Mouse (Mus musculus): ENCODE measurements around the gene Rpl34.

The Rpl34 gene

GRCm38 (mm10) chr3:130730189-130730653, at the start of gene Rpl34:
TSS of gene Rpl34 (minus strand) at chr3:130730398.
- DNase-seq (ENCODE audit: low spot score), result peak; percentile 95

DNA sequence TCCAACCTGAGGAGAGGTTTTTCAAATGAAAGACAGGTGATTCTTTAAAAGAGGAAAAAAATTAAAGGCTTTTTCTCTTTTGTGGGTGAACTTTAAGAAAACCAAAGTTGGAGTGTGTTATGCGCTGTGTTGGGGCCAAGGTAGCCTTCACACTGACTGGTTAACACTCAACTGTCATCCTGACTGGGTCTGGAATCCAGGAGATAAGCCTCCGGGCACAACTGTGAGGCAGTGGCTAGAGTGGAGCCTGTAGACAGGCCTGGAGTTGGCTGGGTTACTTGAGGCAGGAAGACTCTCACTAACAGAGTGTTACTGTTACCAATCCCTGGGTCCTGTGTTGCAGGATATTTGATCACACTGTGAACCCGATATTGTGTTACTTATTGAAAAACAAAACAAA, 38.0 kb upstream of the Rpl34 start:
- no peak for DNase-seq (ENCODE audit: low spot score)

- no peak for DNase-seq (ENCODE audit: low spot score)
Measured at GRCm38 (mm10) chr3:130764091-130764490, 33.9 kb upstream of the Rpl34 start.

GRCm38 (mm10) chr3:130760711-130761435, 30.7 kb upstream of the Rpl34 start:
- no peak for DNase-seq (ENCODE audit: low spot score)

DNA sequence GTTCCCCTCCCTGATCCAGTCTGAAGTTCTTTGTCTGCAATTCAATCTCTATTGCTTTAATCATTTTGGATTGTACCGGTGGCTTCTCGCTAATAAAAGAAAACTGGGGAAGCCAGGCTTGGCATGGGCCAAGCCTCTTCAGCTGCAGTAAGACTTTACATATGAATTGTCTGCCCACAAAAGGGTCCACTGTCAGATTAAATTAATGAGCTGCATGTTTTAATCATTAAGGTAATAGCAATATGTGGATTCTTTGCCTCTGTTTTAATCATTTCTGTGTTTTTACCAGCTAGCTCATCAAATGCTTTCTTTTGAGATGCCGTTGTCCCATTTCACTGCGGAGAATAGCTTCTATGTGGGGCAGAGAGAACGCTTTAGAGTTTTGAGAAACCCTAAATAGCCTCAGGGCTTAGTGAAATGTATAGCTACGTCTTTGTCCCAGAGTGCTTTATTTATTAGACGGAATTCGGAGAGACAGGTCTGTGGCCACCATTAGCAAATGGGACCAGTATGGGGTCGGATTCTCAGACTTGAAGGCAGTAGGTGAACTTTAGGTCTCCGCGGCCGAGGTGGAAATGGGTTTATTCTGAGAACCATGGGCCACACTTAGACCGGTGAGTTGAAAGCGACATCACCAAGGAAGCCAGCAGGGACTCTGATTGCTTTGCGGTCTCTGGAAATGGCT, 28.1 kb upstream of the Rpl34 start:
- DNase-seq (ENCODE audit: low spot score), result no peak

- no peak for DNase-seq (ENCODE audit: low spot score)
Measured at GRCm38 (mm10) chr3:130757117-130757852, 27.1 kb upstream of the Rpl34 start.

- no peak for DNase-seq (ENCODE audit: low spot score)
Measured at GRCm38 (mm10) chr3:130749206-130749605, 19.0 kb upstream of the Rpl34 start.

DNA sequence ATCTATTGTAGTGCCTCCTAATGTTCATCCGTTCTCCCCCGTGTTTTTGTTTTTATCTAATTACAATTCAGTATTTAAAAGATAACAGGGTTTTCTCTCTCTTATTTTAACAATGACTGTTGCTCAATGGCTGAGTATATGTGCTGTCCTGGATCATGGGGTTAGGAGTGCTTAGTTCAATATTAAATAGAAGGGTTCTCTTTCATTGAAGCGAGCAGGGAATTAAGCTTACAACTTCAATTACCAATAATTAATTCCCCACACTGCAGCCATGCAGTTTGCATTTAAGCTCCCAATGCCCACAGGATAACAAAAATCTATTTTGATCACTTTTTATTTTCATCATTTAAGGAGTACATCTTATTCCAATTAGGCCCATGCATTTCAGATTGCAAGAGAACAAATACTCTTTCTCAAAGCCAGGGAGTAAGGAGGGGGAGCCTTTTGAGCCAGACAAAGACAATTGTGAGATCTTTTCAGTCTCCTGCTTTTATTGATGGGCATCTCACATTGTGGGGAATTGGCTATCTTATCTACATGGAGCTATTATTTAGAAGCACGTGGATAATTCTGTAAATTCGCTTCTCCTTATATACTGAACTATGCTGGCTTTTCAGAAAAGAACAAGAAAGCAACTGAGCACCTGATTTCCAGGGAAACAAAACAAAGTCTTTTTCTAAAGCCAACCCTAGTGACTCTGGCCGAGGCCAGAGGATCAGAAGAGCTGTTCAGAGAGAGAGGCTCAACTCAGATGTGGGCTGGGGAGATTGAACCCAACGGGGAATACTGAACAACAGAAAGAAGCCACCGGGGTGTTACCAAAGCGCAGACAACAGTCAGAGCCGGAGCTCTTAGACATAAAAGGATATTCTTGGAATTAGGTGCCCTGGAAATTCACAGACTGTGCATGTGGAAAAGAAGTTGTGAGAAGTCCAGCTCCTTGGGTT, 16.7 kb upstream of the Rpl34 start:
- DNase-seq (ENCODE audit: low spot score), result no peak

DNA sequence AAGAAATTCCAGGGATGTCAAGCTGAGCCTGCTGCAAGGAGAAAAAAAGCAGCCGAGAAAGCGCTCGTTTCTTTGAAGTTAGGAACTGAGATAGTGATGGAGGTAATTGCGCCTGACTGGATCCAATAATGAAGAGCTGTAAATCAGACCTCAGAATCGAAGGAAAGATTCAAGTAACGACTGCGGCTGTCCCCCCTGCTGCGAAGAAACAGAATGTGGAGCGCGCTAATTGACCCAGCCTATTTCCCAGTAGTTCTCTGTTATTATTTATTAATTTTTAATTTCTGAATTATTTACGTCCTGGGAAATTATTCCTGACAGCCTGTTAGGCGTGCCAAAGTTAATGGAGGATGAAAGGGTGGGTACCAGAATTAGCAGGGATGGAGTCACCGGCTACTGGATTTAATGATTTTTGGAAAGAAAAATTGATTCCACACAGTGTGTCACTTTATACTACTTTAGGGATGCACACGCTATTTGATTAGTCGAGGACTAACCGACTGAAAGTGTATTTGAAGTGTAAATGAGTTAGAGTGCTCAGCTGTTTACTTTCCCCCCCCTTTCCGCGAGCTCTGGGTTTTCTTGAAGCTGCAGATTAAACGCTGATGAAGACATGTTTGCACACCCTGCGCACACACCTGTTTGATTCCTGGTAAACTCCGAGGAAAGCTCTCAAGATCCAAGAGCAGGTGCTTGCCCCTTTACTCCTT, 7.6 kb upstream of the Rpl34 start:
- no peak for DNase-seq (ENCODE audit: low spot score)

GRCm38 (mm10) chr3:130736758-130737157, 6.6 kb upstream of the Rpl34 start:
- no peak for DNase-seq (ENCODE audit: low spot score)

DNA sequence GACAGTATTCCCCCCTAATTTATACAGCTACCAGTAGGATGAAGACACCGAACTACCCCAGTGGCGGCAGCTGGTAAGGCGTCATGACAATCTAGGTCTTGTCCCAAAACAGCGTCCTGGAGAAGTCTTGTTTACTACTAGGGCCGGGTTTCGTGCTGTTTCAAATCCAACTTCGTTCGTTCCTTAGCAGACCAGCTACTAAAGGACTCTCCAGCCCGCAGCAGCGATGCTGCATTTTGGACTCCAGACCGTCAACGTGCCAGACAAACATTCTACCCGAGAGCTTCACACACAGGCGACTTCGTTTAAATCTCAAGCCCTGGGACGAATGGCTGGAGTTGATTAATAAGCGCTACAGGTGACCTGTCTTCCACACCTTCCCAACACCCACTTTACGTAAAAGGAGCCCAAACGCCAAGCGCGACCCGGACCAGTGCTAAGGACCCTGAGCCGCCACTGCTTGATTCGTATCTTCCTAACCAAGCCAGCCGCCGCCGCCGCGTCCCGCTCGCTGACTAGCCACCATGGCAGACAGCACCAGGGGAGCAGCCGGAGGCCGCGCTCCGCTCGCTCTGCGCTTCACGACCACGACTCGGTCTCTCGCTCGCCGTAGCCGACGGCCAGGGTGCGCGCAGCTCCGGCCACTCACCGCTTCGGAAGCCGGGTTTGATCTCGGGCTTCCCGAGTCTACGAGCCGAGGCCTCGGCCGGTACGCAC, 568 bp downstream of the Rpl34 start:
- peak; percentile 33 for DNase-seq (ENCODE audit: low spot score)

GRCm38 (mm10) chr3:130727676-130728075, 2.5 kb downstream of the Rpl34 start:
- no peak for DNase-seq (ENCODE audit: low spot score)

DNA sequence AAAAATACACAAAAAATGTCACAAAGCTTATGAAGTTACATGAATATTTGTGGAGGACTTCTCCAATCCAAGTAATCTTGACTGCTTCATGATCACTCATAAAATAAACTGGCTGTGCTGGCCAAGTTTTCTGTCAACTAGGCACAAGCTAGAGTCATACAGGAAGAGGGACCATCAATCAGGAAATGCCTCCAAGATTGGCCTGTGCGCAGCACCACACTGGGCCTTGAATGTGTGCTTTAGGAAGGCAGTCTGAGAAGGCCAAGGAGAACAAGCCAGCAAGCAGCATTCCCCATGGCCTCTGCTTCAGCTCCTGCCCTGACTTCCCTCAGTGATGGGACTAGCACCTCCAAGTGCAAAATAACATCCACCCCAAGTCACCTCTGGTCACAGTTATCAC, 3.2 kb downstream of the Rpl34 start:
- DNase-seq (ENCODE audit: low spot score), result no peak

DNA sequence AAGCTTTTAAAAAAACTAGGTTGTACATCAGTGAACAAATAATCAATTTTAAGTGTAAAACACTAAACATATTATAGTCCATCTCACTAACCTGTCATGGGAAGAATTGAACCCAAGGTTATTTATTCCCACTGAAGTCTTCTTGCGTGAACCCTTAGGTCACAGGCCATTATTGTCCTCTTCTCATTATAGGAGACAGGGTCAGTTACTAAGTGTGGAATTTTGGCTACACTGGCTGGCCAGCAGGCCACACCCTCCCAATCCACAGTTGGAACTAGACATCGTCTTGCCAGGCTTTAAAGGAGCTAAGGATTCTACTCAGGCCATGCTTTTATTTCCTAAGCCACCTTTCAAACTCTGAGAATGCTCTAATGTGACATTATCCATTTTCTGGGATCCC, 4.5 kb downstream of the Rpl34 start:
- DNase-seq (ENCODE audit: low spot score), result no peak

DNA sequence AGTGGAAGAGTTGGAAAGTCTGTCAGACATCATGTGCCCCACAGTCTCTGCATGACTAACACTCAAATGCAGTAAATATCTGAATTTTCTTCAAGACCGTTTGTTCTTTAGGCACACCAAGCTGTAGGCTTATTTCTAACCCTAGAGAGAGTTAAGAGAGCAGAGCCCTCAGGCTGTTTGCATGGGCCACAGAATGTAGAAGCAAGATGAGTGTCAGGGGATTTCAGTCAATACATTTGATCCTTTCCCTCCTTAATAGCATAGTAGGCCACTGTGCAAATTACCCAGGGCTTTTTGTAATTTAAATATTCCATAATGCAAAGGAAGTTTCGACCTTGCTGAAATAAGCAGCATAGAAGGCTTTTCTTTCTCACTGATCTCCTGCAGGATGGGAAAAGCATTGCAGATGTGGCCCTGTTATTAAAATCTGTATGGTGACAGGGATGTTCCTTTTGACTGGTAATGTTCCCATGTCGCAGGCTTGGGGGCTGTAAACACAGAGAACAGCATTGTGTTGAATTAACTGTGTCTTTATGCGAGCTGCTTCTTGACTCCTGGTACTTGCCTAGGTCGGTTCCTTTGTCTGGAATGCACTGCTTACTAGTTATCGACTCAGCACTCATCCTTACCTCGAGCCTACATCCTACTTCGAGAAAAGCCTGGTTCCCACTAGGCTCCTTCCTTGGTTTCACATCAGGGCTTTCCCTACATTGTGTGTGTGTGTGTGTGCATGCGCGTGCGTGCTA, 7.3 kb downstream of the Rpl34 start:
- no peak for DNase-seq (ENCODE audit: low spot score)

DNA sequence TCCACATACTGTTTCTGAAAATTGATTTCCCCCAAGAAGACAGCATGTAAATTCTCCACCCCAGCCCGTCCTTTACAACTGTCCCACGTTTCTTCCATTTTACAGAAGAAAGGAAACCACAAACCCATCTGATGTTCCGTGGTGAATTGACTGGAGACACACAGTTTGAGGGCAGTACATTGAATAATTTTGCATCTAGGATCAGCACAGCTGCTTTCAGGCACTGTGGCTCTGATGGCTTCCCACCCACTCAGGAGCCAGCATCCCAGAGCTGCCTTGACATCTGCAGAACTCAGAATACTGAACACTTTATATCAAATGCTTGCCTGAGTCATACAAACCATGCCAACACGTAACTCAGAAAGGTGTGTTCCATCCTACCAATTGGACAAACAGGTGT, 10.0 kb downstream of the Rpl34 start:
- DNase-seq (ENCODE audit: low spot score), result no peak

- no peak for DNase-seq (ENCODE audit: low spot score)
Measured at GRCm38 (mm10) chr3:130718871-130719270, 11.3 kb downstream of the Rpl34 start.

DNA sequence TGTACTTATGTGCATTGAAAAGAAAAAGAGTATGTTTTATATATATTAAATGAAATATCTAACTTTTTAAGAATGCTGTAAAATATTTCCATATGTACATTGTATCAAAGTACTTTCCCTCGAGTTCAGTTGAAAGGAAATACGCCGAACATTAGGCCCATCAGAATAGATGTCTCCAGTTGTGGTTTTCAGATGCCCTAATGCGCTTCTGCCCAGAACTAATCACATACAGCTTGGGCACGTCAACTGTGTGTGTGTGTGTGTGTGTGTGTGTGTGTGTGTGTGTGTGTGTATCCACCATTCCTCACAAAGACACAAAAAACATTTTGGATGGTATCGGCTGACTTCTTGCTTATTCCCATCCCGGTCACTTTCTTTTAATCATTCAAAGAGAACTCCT, 13.6 kb downstream of the Rpl34 start:
- DNase-seq (ENCODE audit: low spot score), result no peak

- no peak for DNase-seq (ENCODE audit: low spot score)
Measured at GRCm38 (mm10) chr3:130714775-130715568, 15.2 kb downstream of the Rpl34 start.
